Mouse (Mus musculus): ENCODE measurements around the gene E2f1.

The E2f1 gene

GRCm38 (mm10) chr2:154583906-154584872 lies 14.5 kb upstream of the E2f1 start:
- DNase-seq (ENCODE audit: low read depth in 2 of 2, low spot score in 2 of 2), result no peak

GRCm38 (mm10) chr2:154581421-154581820 lies 11.7 kb upstream of the E2f1 start:
- no peak for DNase-seq (ENCODE audit: low read depth in 2 of 2, low spot score in 2 of 2)

GRCm38 (mm10) chr2:154580586-154580985 lies 10.9 kb upstream of the E2f1 start:
- DNase-seq (ENCODE audit: low read depth in 2 of 2, low spot score in 2 of 2), result no peak

- DNase-seq (ENCODE audit: low read depth in 2 of 2, low spot score in 2 of 2), result no peak
These were observed 8.0 kb upstream of the E2f1 start for GRCm38 (mm10) chr2:154577744-154578067.

GRCm38 (mm10) chr2:154576876-154577743 lies 7.4 kb upstream of the E2f1 start:
- no peak for DNase-seq (ENCODE audit: low read depth in 2 of 2, low spot score in 2 of 2)

GRCm38 (mm10) chr2:154574271-154574670 lies 4.6 kb upstream of the E2f1 start:
- DNase-seq (ENCODE audit: low read depth in 2 of 2, low spot score in 2 of 2), result no peak

- no peak for DNase-seq (ENCODE audit: low read depth in 2 of 2, low spot score in 2 of 2)
These were observed 3.3 kb upstream of the E2f1 start for GRCm38 (mm10) chr2:154572996-154573395.

GRCm38 (mm10) chr2:154571976-154572375 lies 2.3 kb upstream of the E2f1 start:
- no peak for DNase-seq (ENCODE audit: low read depth in 2 of 2, low spot score in 2 of 2)

- DNase-seq (ENCODE audit: low read depth in 2 of 2, low spot score in 2 of 2), result no peak
These were observed 1.6 kb upstream of the E2f1 start for GRCm38 (mm10) chr2:154571266-154571665.

GRCm38 (mm10) chr2:154570666-154571065 lies 974 bp upstream of the E2f1 start:
- no peak for DNase-seq (ENCODE audit: low read depth in 2 of 2, low spot score in 2 of 2)

GRCm38 (mm10) chr2:154569071-154569748 lies 482 bp downstream of the E2f1 start:
- DNase-seq (ENCODE audit: low read depth in 2 of 2, low spot score in 2 of 2), result no peak

- DNase-seq (ENCODE audit: low read depth in 2 of 2, low spot score in 2 of 2), result no peak
These were observed 1.2 kb downstream of the E2f1 start for GRCm38 (mm10) chr2:154568329-154569070.

- no peak for DNase-seq (ENCODE audit: low read depth in 2 of 2, low spot score in 2 of 2)
These were observed 1.9 kb downstream of the E2f1 start for GRCm38 (mm10) chr2:154567766-154568165.

GRCm38 (mm10) chr2:154566641-154567040 lies 3.1 kb downstream of the E2f1 start:
- DNase-seq (ENCODE audit: low read depth in 2 of 2, low spot score in 2 of 2), result no peak

- no peak for DNase-seq (ENCODE audit: low read depth in 2 of 2, low spot score in 2 of 2)
These were observed 4.1 kb downstream of the E2f1 start for GRCm38 (mm10) chr2:154565562-154565961.

- DNase-seq (ENCODE audit: low read depth in 2 of 2, low spot score in 2 of 2), result no peak
These were observed 6.0 kb downstream of the E2f1 start for GRCm38 (mm10) chr2:154563612-154564170.

- DNase-seq (ENCODE audit: low read depth in 2 of 2, low spot score in 2 of 2), result peak in 1 of 2 experiments; percentile 20
These were observed 11.2 kb downstream of the E2f1 start, which contains the start of gene Necab3 for GRCm38 (mm10) chr2:154558264-154559039. Necab3 (minus strand) TSS chr2:154558890.

- no peak for DNase-seq (ENCODE audit: low read depth in 2 of 2, low spot score in 2 of 2)
These were observed 12.4 kb downstream of the E2f1 start for GRCm38 (mm10) chr2:154557184-154557832.

GRCm38 (mm10) chr2:154555235-154555634 lies 14.5 kb downstream of the E2f1 start:
- DNase-seq (ENCODE audit: low read depth in 2 of 2, low spot score in 2 of 2), result no peak

All from CD8-positive naive resting alpha-beta T cell, adult 2 months (primary cell).